Mouse (Mus musculus) liver, embryonic 13.5 days (tissue): ENCODE data around the gene Sf3b2. TPM values are rescaled to one million over a fixed set of nuclear protein-coding genes. Genes with fewer than 3 reads are reported as not detected.
"Not testable (repeated sequence)": the region's sequence is repeated elsewhere in the genome, so short reads cannot be mapped to it uniquely, and the experiment has no call there.

ENCODE experiments used
- ATAC-seq: fragments of 200-750 bp; cut with Nextera tagmentation; 2 replicates; pipeline ENCODE4 v1.8.0; 2017; ENCODE audit warnings: low read depth, mild to moderate bottlenecking, moderate number of reproducible peaks, moderate library complexity
- DNase-seq: peaks from one replicate; pipeline ENCODE4 v3.0.0; 2022
- H3K27ac ChIP-seq: fragments of 300-500 bp; sonication (generic); 2 replicates; pipeline ENCODE4 v1.5.1; 2015; ENCODE audit warnings: moderate library complexity, mild to moderate bottlenecking, inconsistent platforms
- H3K27me3 ChIP-seq: fragments of 300-500 bp; sonication (generic); 2 replicates; pipeline ENCODE4 v1.6.1; 2015; ENCODE audit warnings: mild to moderate bottlenecking, inconsistent platforms
- H3K36me3 ChIP-seq: fragments of 300-500 bp; sonication (generic); 2 replicates; pipeline ENCODE4 v1.6.1; 2015; ENCODE audit warnings: mild to moderate bottlenecking, inconsistent platforms
- H3K4me1 ChIP-seq: fragments of 300-500 bp; sonication (generic); replicated peaks from 2 replicates; pipeline ENCODE4 v1.6.1; 2015; ENCODE audit warnings: inconsistent platforms
- H3K4me2 ChIP-seq: fragments of 300-500 bp; sonication (generic); 2 replicates; pipeline ENCODE4 v1.6.1; 2015; ENCODE audit warnings: inconsistent platforms, mild to moderate bottlenecking, moderate library complexity
- H3K4me3 ChIP-seq: fragments of 300-500 bp; sonication (generic); replicated peaks from 2 replicates; pipeline ENCODE4 v1.5.1; 2015; ENCODE audit warnings: mild to moderate bottlenecking, inconsistent platforms
- H3K9ac ChIP-seq: fragments of 300-500 bp; sonication (generic); 2 replicates; pipeline ENCODE4 v1.6.1; 2015; ENCODE audit warnings: mild to moderate bottlenecking, inconsistent platforms
- H3K9me3 ChIP-seq: fragments of 300-500 bp; sonication (generic); replicated peaks from 2 replicates; pipeline ENCODE4 v1.6.1; 2016; ENCODE audit warnings: inconsistent platforms
- WGBS: fragments of 180-500 bp; shearing (Covaris S2); methylation state at CpG from one replicate; pipeline ENCODE4 v1.1.7; 2015; ENCODE audit not compliant: insufficient replicate concordance; 5-methylcytosine and 5-hydroxymethylcytosine counted together
- polyA plus RNA-seq: library from polyadenylated mRNA; unstranded; fragments of >200 nt; fragmentation: Nextera tagmentation; extraction: Ambion mirVana; gene quantifications from 2 replicates; pipeline ENCODE4 v1.2.1, GENCODE M21; 2015

Gene Sf3b2
- polyA plus RNA-seq, 1 experiment from 2014 or later: 157 TPM

GRCm38 (mm10) chr19:5272801-5273733, 22.2 kb downstream of the Sf3b2 start, which contains the start of gene Pacs1:
Pacs1 (minus strand) TSS chr19:5273119.
- no peaks in the 10 kb centered on the region for H3K9me3 ChIP-seq
- DNase-seq (peak; percentile 78), ATAC-seq (peak; percentile 79)
- H3K4me1 ChIP-seq: peaks cover 63% of the 10 kb centered on the region
- peak within 1 kb of the TSS; percentile 100 for H3K4me2 ChIP-seq
- peak within 1 kb of the TSS; percentile 90 for H3K4me3 ChIP-seq
- H3K9ac ChIP-seq: peak within 1 kb of the TSS; percentile 92
- WGBS: 1% methylated on average over 89 of the region's 97 CpGs
- peaks cover 38% of the 10 kb centered on the region for H3K36me3 ChIP-seq
- peak within 1 kb of the TSS; percentile 86 for H3K27ac ChIP-seq
- H3K27me3 ChIP-seq: no peaks in the 10 kb centered on the region

- Histone ChIP-seq H3K4me1 (peaks cover 70% of the 10 kb centered on the region), H3K36me3 (peaks cover 31% of the 10 kb centered on the region), H3K9ac (peak overlapping the region; percentile 92), H3K27ac (peak overlapping the region; percentile 86), H3K4me3 (peak overlapping the region; percentile 90), H3K9me3 (no peaks in the 10 kb centered on the region), H3K27me3 (no peaks in the 10 kb centered on the region), H3K4me2 (peak overlapping the region; percentile 100)
- WGBS: 1% methylated on average over 22 of the region's 30 CpGs
- ATAC-seq: peak; percentile 30
- DNase-seq: peak; percentile 33
Observed at GRCm38 (mm10) chr19:5272326-5272795, 22.9 kb downstream of the Sf3b2 start.

- whole genome bisulfite sequencing: 20% methylated on average over 1 of the region's 1 CpGs
- DNase-seq: no peak
- Histone ChIP-seq H3K9ac (peak overlapping the region; percentile 92), H3K9me3 (no peaks in the 10 kb centered on the region), H3K4me3 (peak overlapping the region; percentile 90), H3K36me3 (peaks cover 25% of the 10 kb centered on the region), H3K27ac (peak overlapping the region; percentile 86), H3K27me3 (no peaks in the 10 kb centered on the region), H3K4me2 (peak overlapping the region; percentile 100), H3K4me1 (peaks cover 79% of the 10 kb centered on the region)
- no peak for ATAC-seq
Observed at GRCm38 (mm10) chr19:5271430-5271829, 23.8 kb downstream of the Sf3b2 start.

GRCm38 (mm10) chr19:5269392-5269791, 25.9 kb downstream of the Sf3b2 start:
- Histone ChIP-seq H3K4me3 (peak overlapping the region; percentile 13; the same call in 1 of the 2 replicates), H3K27ac (peak overlapping the region; percentile 80), H3K9me3 (no peaks in the 10 kb centered on the region), H3K27me3 (no peaks in the 10 kb centered on the region), H3K4me2 (peak overlapping the region; percentile 51), H3K9ac (peak overlapping the region; percentile 18), H3K4me1 (peaks cover 90% of the 10 kb centered on the region), H3K36me3 (peaks cover 7% of the 10 kb centered on the region)
- peak; percentile 41 for DNase-seq
- WGBS: 16% methylated on average over 5 of the region's 5 CpGs
- peak; percentile 47 for ATAC-seq

- 15% methylated on average over 3 of the region's 3 CpGs for WGBS
Observed at GRCm38 (mm10) chr19:5268875-5269274, 26.4 kb downstream of the Sf3b2 start.

GRCm38 (mm10) chr19:5268017-5268416, 27.2 kb downstream of the Sf3b2 start:
- Histone ChIP-seq H3K4me1 (peaks cover 77% of the 10 kb centered on the region), H3K4me3 (no peak overlapping the region), H3K27ac (peak overlapping the region; percentile 86), H3K4me2 (peak overlapping the region; percentile 13; the same call in 1 of the 2 replicates), H3K27me3 (no peaks in the 10 kb centered on the region), H3K36me3 (no peaks in the 10 kb centered on the region), H3K9me3 (no peaks in the 10 kb centered on the region), H3K9ac (no peak overlapping the region; the same call in 1 of the 2 replicates)
- peak; percentile 10; the same call in 1 of the 2 replicates for ATAC-seq
- DNase-seq: peak; percentile 32

More at GRCm38 (mm10) chr19:5268875-5269274, 26.4 kb downstream of the Sf3b2 start:
- peaks cover 1% of the 10 kb centered on the region for H3K36me3 ChIP-seq
- peaks cover 85% of the 10 kb centered on the region for H3K4me1 ChIP-seq
- no peak overlapping the region for H3K4me3 ChIP-seq
- peak overlapping the region; percentile 90 for H3K27ac ChIP-seq
- peak; percentile 38 for DNase-seq
- peak overlapping the region; percentile 42 for H3K4me2 ChIP-seq
- H3K9ac ChIP-seq: peak overlapping the region; percentile 28; the same call in 1 of the 2 replicates
- ATAC-seq: peak; percentile 39
- H3K27me3 ChIP-seq: no peaks in the 10 kb centered on the region
- H3K9me3 ChIP-seq: no peaks in the 10 kb centered on the region

- peaks cover 76% of the 10 kb centered on the region for H3K4me1 ChIP-seq
- H3K27ac ChIP-seq: peak overlapping the region; percentile 86
- H3K36me3 ChIP-seq: no peaks in the 10 kb centered on the region
- H3K9ac ChIP-seq: peak overlapping the region; percentile 37
- no peaks in the 10 kb centered on the region for H3K9me3 ChIP-seq
- peak; percentile 83 for ATAC-seq
- DNase-seq: peak; percentile 63
- 46% methylated on average over 5 of the region's 5 CpGs for WGBS
- peak overlapping the region; percentile 53 for H3K4me2 ChIP-seq
- no peak overlapping the region for H3K4me3 ChIP-seq
- no peaks in the 10 kb centered on the region for H3K27me3 ChIP-seq
Observed at GRCm38 (mm10) chr19:5267015-5267414, 28.2 kb downstream of the Sf3b2 start.

GRCm38 (mm10) chr19:5257140-5257539, 38.1 kb downstream of the Sf3b2 start:
- DNase-seq: no peak

GRCm38 (mm10) chr19:5236981-5237380, 58.3 kb downstream of the Sf3b2 start:
- not testable (repeated sequence) for H3K9ac ChIP-seq, H3K9me3 ChIP-seq, H3K27ac ChIP-seq, H3K4me3 ChIP-seq, H3K4me1 ChIP-seq, DNase-seq, ATAC-seq, H3K4me2 ChIP-seq, H3K27me3 ChIP-seq, H3K36me3 ChIP-seq
- 94% methylated on average over 1 of the region's 1 CpGs for WGBS

More at GRCm38 (mm10) chr19:5257140-5257539, 38.1 kb downstream of the Sf3b2 start:
- no peak overlapping the region for H3K4me2 ChIP-seq
- H3K36me3 ChIP-seq: peaks cover 3% of the 10 kb centered on the region; the same call in 1 of the 2 replicates
- H3K27me3 ChIP-seq: no peaks in the 10 kb centered on the region
- ATAC-seq: no peak
- no peak overlapping the region for H3K4me3 ChIP-seq
- no peak overlapping the region for H3K27ac ChIP-seq
- H3K9me3 ChIP-seq: no peaks in the 10 kb centered on the region
- 14% methylated on average over 3 of the region's 3 CpGs for WGBS
- peaks cover 16% of the 10 kb centered on the region for H3K4me1 ChIP-seq
- H3K9ac ChIP-seq: no peak overlapping the region

- no peak overlapping the region for H3K9ac ChIP-seq
- H3K27me3 ChIP-seq: no peaks in the 10 kb centered on the region
- no peak overlapping the region for H3K4me3 ChIP-seq
- H3K36me3 ChIP-seq: no peaks in the 10 kb centered on the region
- WGBS: 77% methylated on average over 4 of the region's 4 CpGs
- no peaks in the 10 kb centered on the region for H3K9me3 ChIP-seq
- 0 out of 2 replicates have a peak, but pooled peaks cover 2% of the 10 kb centered on the region for H3K4me1 ChIP-seq
- no peak for ATAC-seq
- no peak for DNase-seq
- no peak overlapping the region for H3K4me2 ChIP-seq
- no peak overlapping the region for H3K27ac ChIP-seq
Observed at GRCm38 (mm10) chr19:5232696-5233095, 62.6 kb downstream of the Sf3b2 start.

- no peaks in the 10 kb centered on the region for H3K9me3 ChIP-seq
- DNase-seq (no peak), ATAC-seq (no peak)
- H3K9ac ChIP-seq: no peak overlapping the region
- no peak overlapping the region for H3K27ac ChIP-seq
- H3K4me3 ChIP-seq: no peak overlapping the region
- 0 out of 2 replicates have a peak, but pooled peaks cover 2% of the 10 kb centered on the region for H3K4me1 ChIP-seq
- no peak overlapping the region for H3K4me2 ChIP-seq
- WGBS: 63% methylated on average over 2 of the region's 2 CpGs
- H3K27me3 ChIP-seq: no peaks in the 10 kb centered on the region
- H3K36me3 ChIP-seq: no peaks in the 10 kb centered on the region
Observed at GRCm38 (mm10) chr19:5230110-5230509, 65.1 kb downstream of the Sf3b2 start.
